Mouse (Mus musculus): Measurements from ENCODE around the gene Ccdc126. TPM values are rescaled to one million over a fixed set of nuclear protein-coding genes. Genes with fewer than 3 reads are reported as not detected.
A peak's percentile ranks its signal among the peaks of the same experiment; 100 is the strongest.
"Not testable (repeated sequence)": the region's sequence is repeated elsewhere in the genome, so short reads cannot be mapped to it uniquely, and the experiment has no call there.

Gene Ccdc126
- 9.2 and 10.3 TPM in 2 replicates for polyA plus RNA-seq (2015; fragmentation: Nextera tagmentation; extraction: Ambion mirVana)

DNA sequence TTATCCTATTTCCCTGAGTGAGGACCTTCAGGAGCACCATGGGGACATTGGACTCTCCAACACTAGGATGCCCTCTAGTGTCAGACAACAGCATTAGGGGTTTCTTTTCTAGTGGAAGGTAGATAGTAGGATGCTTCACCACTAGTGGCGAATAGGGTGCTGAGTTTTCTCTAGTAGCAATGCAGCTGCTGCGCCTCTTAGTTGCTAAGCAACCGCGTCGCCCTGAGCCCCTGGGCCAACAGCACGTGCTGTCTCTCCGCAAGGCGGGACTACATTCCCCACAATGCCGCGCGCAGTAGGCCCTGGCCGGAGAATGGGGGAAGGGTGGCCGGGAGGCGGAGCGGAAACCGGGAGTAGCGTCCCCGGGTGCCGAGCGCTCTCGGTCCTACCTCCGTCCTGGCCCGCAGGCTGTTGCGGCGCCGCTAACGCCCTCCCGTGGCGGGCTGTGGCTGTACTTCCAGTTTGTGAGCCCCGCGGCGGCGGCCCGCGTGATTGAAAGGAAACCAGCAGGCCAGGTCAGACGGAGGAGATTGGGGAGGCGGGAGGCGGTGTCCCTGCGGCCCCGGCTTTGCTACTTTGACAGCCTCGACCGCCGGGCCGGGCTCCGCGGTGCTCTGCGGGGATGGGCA, at the start of gene Ccdc126:
Ccdc126 (plus strand) TSS at position 309 of the 629 bp plus-strand sequence.
- peak; percentile 99 for ATAC-seq (ENCODE audit: insufficient number of reproducible peaks, low FRiP score, low TSS enrichment, low read depth)
- H3K9ac ChIP-seq, result peak within 1 kb of the TSS; percentile 52
- H3K4me1 ChIP-seq, result peaks cover 15% of the 10 kb centered on the region
- H3K4me2 ChIP-seq (replicated peaks), result peak within 1 kb of the TSS; percentile 64
- H3K9me3 ChIP-seq (replicated peaks), result no peaks in the 10 kb centered on the region
- peak within 1 kb of the TSS; percentile 66 for H3K4me3 ChIP-seq (replicated peaks)
- H3K27me3 ChIP-seq, result no peaks in the 10 kb centered on the region
- H3K27ac ChIP-seq (replicated peaks), result peak within 1 kb of the TSS; percentile 79
- H3K36me3 ChIP-seq, result no peaks in the 10 kb centered on the region
- WGBS, result under 1% methylated on average over 47 of the region's 47 CpGs

DNA sequence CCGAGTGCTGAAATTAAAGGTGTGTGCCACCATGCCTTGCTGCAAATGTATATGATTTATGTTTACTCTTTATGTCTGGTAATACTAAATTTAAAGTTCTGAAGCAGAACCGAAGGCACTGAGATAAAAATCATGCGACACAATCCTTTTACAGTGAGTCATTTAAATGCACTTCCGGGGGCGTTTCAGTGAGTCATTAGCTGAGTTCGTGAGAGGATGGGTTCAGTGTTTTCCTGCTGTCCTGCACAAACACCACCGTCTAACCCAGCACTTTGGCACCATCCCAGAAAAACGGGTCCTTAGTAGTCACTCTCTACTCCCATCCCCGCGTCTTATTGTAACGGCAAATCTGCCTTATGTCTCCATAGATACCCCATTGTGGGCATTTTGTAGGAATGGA, 49.2 kb upstream of the Ccdc126 start:
- no peak overlapping the region for H3K27ac ChIP-seq (replicated peaks)
- no peak for ATAC-seq (ENCODE audit: insufficient number of reproducible peaks, low FRiP score, low TSS enrichment, low read depth)
- H3K4me3 ChIP-seq (replicated peaks), result no peak overlapping the region
- no peaks in the 10 kb centered on the region for H3K36me3 ChIP-seq
- 60% methylated on average over 11 of the region's 11 CpGs for WGBS
- no peaks in the 10 kb centered on the region for H3K4me1 ChIP-seq
- no peaks in the 10 kb centered on the region for H3K9me3 ChIP-seq (replicated peaks)
- H3K9ac ChIP-seq, result no peak overlapping the region
- H3K27me3 ChIP-seq, result no peaks in the 10 kb centered on the region
- no peak overlapping the region for H3K4me2 ChIP-seq (replicated peaks)

DNA sequence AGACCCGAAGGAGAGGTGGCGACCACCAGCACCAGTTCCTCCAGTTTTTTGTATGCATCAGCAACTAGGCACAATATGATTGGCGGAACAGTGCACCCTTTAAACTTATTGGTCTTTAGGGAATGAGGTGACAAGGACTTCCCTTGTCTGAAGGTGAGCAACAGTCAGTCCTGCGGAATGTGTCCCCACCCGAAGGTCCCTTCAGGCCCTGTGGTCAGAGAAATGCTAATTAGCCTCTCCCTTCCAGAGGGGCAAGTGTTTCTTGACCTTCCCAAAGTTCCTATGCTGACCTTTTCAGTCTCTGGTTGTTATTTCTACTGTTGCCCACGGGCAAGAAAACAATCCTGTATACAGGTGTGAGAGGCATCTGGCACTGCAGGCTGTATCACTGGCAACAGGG, 47.3 kb upstream of the Ccdc126 start:
- H3K36me3 ChIP-seq, result no peaks in the 10 kb centered on the region
- H3K4me3 ChIP-seq (replicated peaks), result no peak overlapping the region
- H3K4me1 ChIP-seq, result no peaks in the 10 kb centered on the region
- H3K9me3 ChIP-seq (replicated peaks), result no peaks in the 10 kb centered on the region
- H3K4me2 ChIP-seq (replicated peaks), result no peak overlapping the region
- no peak overlapping the region for H3K27ac ChIP-seq (replicated peaks)
- no peak for ATAC-seq (ENCODE audit: insufficient number of reproducible peaks, low FRiP score, low TSS enrichment, low read depth)
- H3K27me3 ChIP-seq, result no peaks in the 10 kb centered on the region
- WGBS, result 56% methylated on average over 6 of the region's 6 CpGs
- no peak overlapping the region for H3K9ac ChIP-seq

DNA sequence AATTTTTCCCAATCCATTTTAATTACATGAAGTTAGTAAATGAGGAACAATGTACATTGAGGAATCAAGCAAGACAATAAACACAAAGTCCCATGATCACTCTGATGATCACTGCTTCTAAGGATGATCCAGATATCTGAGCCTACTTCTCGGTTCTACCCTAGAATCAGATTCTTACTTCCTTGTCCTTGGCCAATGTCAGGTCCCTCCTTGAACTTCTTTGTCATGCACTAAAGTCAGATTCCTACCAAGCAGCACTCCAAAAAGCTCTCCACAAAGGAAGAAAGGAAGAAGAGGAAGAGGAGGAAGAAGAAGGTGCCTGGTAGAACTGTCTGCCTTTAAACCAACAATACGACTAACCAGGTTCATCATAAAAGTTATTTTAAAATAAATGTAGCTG, 46.2 kb upstream of the Ccdc126 start:
- Histone ChIP-seq H3K36me3 (no peaks in the 10 kb centered on the region), H3K27ac (replicated peaks) (no peak overlapping the region), H3K9me3 (replicated peaks) (no peaks in the 10 kb centered on the region), H3K4me1 (no peaks in the 10 kb centered on the region), H3K4me3 (replicated peaks) (no peak overlapping the region), H3K9ac (no peak overlapping the region), H3K4me2 (replicated peaks) (no peak overlapping the region), H3K27me3 (no peaks in the 10 kb centered on the region)
- WGBS, result 89% methylated on average over 2 of the region's 2 CpGs
- no peak for ATAC-seq (ENCODE audit: insufficient number of reproducible peaks, low FRiP score, low TSS enrichment, low read depth)

DNA sequence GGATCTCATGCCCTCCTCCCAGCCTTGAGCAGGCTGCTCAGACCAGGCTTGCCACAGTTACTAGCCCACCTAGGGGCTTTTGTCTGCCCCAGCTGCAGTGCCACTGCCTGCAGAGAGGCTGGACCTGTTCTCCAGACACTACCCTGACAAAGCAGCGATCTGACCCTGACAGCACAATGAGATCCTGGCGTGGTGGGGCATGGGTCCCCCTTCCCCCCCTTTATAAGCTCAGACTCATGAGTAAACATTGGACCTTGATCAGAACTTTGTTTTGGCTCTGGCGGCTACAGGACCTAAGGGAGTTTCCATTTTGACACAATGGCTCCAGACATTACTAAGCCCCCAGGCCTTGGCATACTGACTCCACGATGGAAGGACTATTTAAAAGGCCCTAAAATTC, 45.1 kb upstream of the Ccdc126 start:
- no peak for ATAC-seq (ENCODE audit: insufficient number of reproducible peaks, low FRiP score, low TSS enrichment, low read depth)
- Histone ChIP-seq H3K9ac (no peak overlapping the region), H3K27me3 (no peaks in the 10 kb centered on the region), H3K4me3 (replicated peaks) (no peak overlapping the region), H3K4me2 (replicated peaks) (no peak overlapping the region), H3K27ac (replicated peaks) (no peak overlapping the region), H3K9me3 (replicated peaks) (no peaks in the 10 kb centered on the region), H3K36me3 (no peaks in the 10 kb centered on the region), H3K4me1 (no peaks in the 10 kb centered on the region)
- 24% methylated on average over 4 of the region's 4 CpGs for WGBS

DNA sequence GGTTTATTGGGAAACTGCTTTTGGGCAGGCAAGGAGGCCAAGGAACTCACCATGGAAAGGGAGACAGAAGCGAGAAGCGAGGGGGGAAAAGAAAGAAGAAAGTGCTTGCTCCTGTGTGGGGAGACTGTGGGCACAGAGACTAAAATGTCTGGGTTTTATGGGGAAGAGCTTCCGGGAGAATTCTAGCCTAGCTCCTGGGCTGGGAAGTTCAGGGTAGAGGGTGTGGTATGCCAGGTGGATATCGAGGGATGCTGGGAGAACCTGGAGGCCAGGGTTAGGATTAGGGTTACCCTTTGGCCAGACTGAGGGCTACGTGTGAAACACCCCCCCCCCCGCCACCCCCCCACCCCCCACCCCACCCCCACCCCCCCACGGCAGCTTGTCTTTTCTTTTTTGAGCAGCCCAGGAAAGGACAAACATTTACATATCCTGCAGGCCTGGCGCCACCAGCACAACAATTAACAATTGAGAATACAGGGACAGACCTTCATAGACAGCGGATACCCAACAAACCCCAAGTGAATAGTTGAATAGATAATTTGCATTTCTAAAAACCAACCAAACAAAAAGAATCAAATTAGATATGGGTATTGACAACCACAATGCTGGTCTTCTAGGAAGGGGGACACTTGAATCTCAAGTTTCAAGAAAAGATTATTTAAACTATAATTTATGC, 44.5 kb upstream of the Ccdc126 start:
- no peak for ATAC-seq (ENCODE audit: insufficient number of reproducible peaks, low FRiP score, low TSS enrichment, low read depth)
- Histone ChIP-seq H3K36me3 (no peaks in the 10 kb centered on the region), H3K4me3 (replicated peaks) (no peak overlapping the region), H3K9me3 (replicated peaks) (no peaks in the 10 kb centered on the region), H3K9ac (no peak overlapping the region), H3K4me1 (no peaks in the 10 kb centered on the region), H3K27ac (replicated peaks) (no peak overlapping the region), H3K27me3 (no peaks in the 10 kb centered on the region), H3K4me2 (replicated peaks) (no peak overlapping the region)
- WGBS, result 55% methylated on average over 9 of the region's 9 CpGs

DNA sequence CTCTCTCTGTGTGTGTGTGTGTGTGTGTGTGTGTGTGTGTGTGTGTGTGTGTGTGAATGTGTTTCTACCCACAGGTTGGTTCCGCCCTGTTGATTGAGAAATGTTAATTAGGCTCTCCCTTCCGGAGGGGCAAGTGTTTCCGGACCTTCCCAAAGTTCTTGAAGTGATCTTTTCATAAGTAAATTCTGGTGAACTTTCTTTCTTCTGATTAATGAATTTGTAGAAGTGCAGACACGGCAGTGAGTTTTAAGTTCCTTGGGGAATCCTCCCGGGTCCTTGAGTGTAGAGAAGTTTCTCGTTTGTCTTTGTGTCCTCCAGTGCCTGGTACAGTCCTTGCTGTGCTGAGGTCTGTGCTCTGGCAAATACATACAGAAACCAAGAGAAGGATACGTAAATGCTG, 43.8 kb upstream of the Ccdc126 start:
- Histone ChIP-seq H3K9ac (no peak overlapping the region), H3K4me1 (no peaks in the 10 kb centered on the region), H3K9me3 (replicated peaks) (no peaks in the 10 kb centered on the region), H3K4me2 (replicated peaks) (no peak overlapping the region), H3K27me3 (no peaks in the 10 kb centered on the region), H3K4me3 (replicated peaks) (no peak overlapping the region), H3K36me3 (no peaks in the 10 kb centered on the region), H3K27ac (replicated peaks) (no peak overlapping the region)
- no peak for ATAC-seq (ENCODE audit: insufficient number of reproducible peaks, low FRiP score, low TSS enrichment, low read depth)
- 87% methylated on average over 7 of the region's 7 CpGs for WGBS

DNA sequence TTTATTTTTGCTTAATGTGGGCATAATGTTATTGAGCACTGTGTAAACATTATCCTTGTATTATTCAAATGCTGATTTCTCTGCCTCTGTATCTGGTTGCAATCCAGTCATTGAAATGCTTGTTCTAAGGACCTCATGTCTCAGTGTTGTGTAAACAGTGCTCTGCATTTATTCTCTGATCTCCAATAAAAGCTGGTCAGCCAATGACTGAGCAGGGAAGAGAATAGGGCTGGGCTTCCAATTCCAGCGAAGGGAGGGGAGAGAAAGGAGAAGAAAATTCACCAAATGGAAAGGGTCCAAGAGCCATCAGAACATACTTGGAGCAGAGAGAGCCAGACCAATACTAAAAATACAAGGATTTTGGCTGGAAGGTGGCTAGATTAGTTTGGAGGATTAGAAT, 38.1 kb upstream of the Ccdc126 start:
- 28% methylated on average over 1 of the region's 1 CpGs for WGBS
- H3K4me2 ChIP-seq (replicated peaks), result no peak overlapping the region
- no peak overlapping the region for H3K27ac ChIP-seq (replicated peaks)
- H3K36me3 ChIP-seq, result no peaks in the 10 kb centered on the region
- H3K4me1 ChIP-seq, result no peaks in the 10 kb centered on the region
- no peak overlapping the region for H3K9ac ChIP-seq
- ATAC-seq (ENCODE audit: insufficient number of reproducible peaks, low FRiP score, low TSS enrichment, low read depth), result no peak
- H3K27me3 ChIP-seq, result no peaks in the 10 kb centered on the region
- H3K9me3 ChIP-seq (replicated peaks), result no peaks in the 10 kb centered on the region
- no peak overlapping the region for H3K4me3 ChIP-seq (replicated peaks)

DNA sequence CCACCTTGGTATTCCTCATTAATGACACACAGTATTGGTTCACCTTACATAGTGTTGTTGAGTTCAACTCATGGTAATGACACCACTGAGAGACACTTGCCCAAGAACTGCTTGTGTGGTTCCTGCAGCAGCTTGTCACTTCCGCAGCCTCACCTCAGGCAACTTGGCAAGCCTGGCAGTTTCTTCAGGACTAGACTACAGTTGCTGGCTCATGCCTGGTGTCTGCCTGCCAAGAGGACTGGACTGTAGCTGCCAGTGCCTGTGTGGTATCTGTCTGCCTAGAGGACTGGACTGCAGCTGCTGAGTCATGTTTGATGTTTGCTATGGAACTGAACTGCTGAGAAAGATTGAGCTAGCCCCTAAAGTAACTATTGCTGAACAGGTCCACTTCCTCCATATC, 37.0 kb upstream of the Ccdc126 start:
- H3K9me3 ChIP-seq (replicated peaks), result no peaks in the 10 kb centered on the region
- H3K4me1 ChIP-seq, result no peaks in the 10 kb centered on the region
- no peak overlapping the region for H3K4me3 ChIP-seq (replicated peaks)
- no peak overlapping the region for H3K27ac ChIP-seq (replicated peaks)
- H3K9ac ChIP-seq, result no peak overlapping the region
- 96% methylated on average over 1 of the region's 1 CpGs for WGBS
- H3K36me3 ChIP-seq, result no peaks in the 10 kb centered on the region
- H3K27me3 ChIP-seq, result no peaks in the 10 kb centered on the region
- no peak overlapping the region for H3K4me2 ChIP-seq (replicated peaks)
- ATAC-seq (ENCODE audit: insufficient number of reproducible peaks, low FRiP score, low TSS enrichment, low read depth), result no peak

DNA sequence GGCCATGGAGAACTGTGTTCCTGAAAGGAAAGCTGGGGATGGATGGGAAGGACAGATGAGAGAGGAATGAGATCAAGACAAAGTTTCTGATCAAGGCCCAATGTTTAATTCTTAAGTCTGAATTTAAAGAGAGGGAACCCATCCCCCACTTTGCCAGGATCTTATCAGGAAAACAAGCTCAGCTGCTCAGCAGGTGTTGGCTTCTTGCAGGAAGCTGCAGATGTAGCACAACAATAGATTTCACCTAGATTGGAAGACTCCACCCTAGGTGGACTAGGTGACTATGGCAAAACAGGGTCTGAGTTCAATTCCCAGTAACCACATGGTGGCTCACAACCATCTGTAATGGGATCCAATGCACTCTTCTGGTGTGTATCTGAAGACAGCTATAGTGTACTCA, 20.8 kb upstream of the Ccdc126 start:
- no peak overlapping the region for H3K4me3 ChIP-seq (replicated peaks)
- no peak overlapping the region for H3K4me2 ChIP-seq (replicated peaks)
- no peaks in the 10 kb centered on the region for H3K36me3 ChIP-seq
- H3K9ac ChIP-seq, result no peak overlapping the region
- H3K9me3 ChIP-seq (replicated peaks), result no peaks in the 10 kb centered on the region
- no peak overlapping the region for H3K27ac ChIP-seq (replicated peaks)
- no peaks in the 10 kb centered on the region for H3K4me1 ChIP-seq
- ATAC-seq (ENCODE audit: insufficient number of reproducible peaks, low FRiP score, low TSS enrichment, low read depth), result no peak
- H3K27me3 ChIP-seq, result no peaks in the 10 kb centered on the region

DNA sequence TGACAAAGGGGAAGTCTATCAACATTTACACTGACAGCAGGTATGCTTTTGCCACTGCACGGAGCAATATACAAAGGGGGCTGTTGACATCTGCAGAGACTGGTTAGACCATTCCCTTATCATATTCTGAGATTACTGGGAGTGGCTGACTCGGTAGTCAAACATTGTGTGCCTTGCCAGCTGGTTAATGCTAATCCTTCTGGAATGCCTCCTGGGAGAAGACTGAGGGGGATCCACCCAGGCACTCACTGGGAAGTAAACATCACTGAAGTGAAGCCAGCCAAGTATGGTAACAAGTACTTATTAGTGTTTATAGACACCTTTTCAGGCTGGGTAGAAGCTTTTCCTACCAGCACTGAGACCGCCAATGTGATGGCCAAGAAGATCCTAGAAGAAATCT, 4.3 kb upstream of the Ccdc126 start:
- WGBS, result 49% methylated on average over 3 of the region's 3 CpGs
- H3K4me1 ChIP-seq; ATAC-seq (ENCODE audit: insufficient number of reproducible peaks, low FRiP score, low TSS enrichment, low read depth); H3K4me3 ChIP-seq (replicated peaks); H3K27ac ChIP-seq (replicated peaks); H3K4me2 ChIP-seq (replicated peaks); H3K9me3 ChIP-seq (replicated peaks); H3K27me3 ChIP-seq; H3K9ac ChIP-seq; H3K36me3 ChIP-seq: not testable (repeated sequence)
